Mouse (Mus musculus): ENCODE results near the gene BC029722.
"Not testable (repeated sequence)": the region's sequence is repeated elsewhere in the genome, so short reads cannot be mapped to it uniquely, and the experiment has no call there.

BC029722 gene

GRCm38 (mm10) chr2:155819392-155819448 lies at the start of gene BC029722:
Gene BC029722, minus strand, starts transcription at chr2:155819426.
- no peak for DNase-seq (ENCODE audit: low spot score in 2 of 2)

DNA sequence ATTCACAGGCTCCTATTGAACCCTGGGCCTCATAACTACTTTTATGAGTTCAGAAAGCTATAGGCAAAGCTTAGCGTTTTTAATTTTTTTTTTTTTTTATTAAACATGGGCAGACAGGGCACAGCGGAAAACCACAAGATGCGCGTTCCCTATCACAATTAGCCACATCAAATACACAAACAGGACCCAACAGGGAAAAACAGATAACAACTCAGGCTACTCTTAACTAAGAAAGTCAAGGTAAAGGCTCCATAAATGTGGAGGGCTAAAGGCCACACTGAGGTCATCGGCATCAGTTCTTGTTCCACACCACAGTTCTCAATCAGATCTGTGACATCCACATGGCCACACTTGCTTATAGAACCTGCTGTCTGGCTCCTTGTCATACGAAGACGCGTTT lies 49.1 kb upstream of the BC029722 start:
- no peak for DNase-seq (ENCODE audit: low spot score in 2 of 2)

GRCm38 (mm10) chr2:155863301-155863867 lies 44.2 kb upstream of the BC029722 start:
- no peak for DNase-seq (ENCODE audit: low spot score in 2 of 2)

- DNase-seq (ENCODE audit: low spot score in 2 of 2), result no peak
Measured at GRCm38 (mm10) chr2:155862573-155863300, 43.5 kb upstream of the BC029722 start.

GRCm38 (mm10) chr2:155861581-155861980 lies 42.4 kb upstream of the BC029722 start:
- no peak for DNase-seq (ENCODE audit: low spot score in 2 of 2)

- DNase-seq (ENCODE audit: low spot score in 2 of 2), result no peak
Measured at GRCm38 (mm10) chr2:155860102-155860501, 40.9 kb upstream of the BC029722 start.

GRCm38 (mm10) chr2:155852536-155852935 lies 33.3 kb upstream of the BC029722 start:
- no peak for DNase-seq (ENCODE audit: low spot score in 2 of 2)

GRCm38 (mm10) chr2:155850120-155850519 lies 30.9 kb upstream of the BC029722 start:
- DNase-seq (ENCODE audit: low spot score in 2 of 2), result no peak

GRCm38 (mm10) chr2:155849464-155849863 lies 30.2 kb upstream of the BC029722 start:
- DNase-seq (ENCODE audit: low spot score in 2 of 2), result no peak

- peak; percentile 74 to 91 for DNase-seq (ENCODE audit: low spot score in 2 of 2)
Measured at GRCm38 (mm10) chr2:155848291-155848690, 29.1 kb upstream of the BC029722 start.

- no peak for DNase-seq (ENCODE audit: low spot score in 2 of 2)
Measured at GRCm38 (mm10) chr2:155846930-155847329, 27.7 kb upstream of the BC029722 start.

DNA sequence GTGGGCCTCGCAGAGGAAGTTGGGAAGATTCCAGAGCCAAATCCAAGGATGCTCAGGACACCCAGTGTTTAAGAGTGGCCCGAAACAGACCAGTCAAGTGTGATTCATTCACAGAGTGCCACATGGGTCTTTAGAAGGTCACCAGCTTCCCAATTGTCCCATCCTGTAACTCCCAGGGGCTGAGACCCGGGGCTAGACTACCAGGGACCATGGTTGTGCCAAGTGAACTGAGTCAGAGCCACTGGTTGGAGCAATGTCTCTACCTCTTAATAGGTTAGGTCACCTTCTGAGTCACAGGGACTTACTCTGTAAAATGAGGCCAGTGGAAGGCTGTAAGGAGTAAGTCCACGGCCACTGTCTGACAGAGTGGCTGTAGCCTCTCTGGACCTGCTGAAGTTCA lies 19.7 kb upstream of the BC029722 start:
- no peak for DNase-seq (ENCODE audit: low spot score in 2 of 2)

- DNase-seq (ENCODE audit: low spot score in 2 of 2), result no peak
Measured at GRCm38 (mm10) chr2:155837961-155838360, 18.7 kb upstream of the BC029722 start.

- DNase-seq (ENCODE audit: low spot score in 2 of 2), result no peak
Measured at GRCm38 (mm10) chr2:155834732-155835131, 15.5 kb upstream of the BC029722 start, which contains the start of gene Fam83c. Gene Fam83c, minus strand, starts transcription at chr2:155834854.

- not testable (repeated sequence) for DNase-seq (ENCODE audit: low spot score in 2 of 2)
Measured at GRCm38 (mm10) chr2:155832087-155832486, 12.9 kb upstream of the BC029722 start.

GRCm38 (mm10) chr2:155831302-155831701 lies 12.1 kb upstream of the BC029722 start:
- no peak for DNase-seq (ENCODE audit: low spot score in 2 of 2)

GRCm38 (mm10) chr2:155830841-155831240 lies 11.6 kb upstream of the BC029722 start:
- DNase-seq (ENCODE audit: low spot score in 2 of 2), result no peak

DNA sequence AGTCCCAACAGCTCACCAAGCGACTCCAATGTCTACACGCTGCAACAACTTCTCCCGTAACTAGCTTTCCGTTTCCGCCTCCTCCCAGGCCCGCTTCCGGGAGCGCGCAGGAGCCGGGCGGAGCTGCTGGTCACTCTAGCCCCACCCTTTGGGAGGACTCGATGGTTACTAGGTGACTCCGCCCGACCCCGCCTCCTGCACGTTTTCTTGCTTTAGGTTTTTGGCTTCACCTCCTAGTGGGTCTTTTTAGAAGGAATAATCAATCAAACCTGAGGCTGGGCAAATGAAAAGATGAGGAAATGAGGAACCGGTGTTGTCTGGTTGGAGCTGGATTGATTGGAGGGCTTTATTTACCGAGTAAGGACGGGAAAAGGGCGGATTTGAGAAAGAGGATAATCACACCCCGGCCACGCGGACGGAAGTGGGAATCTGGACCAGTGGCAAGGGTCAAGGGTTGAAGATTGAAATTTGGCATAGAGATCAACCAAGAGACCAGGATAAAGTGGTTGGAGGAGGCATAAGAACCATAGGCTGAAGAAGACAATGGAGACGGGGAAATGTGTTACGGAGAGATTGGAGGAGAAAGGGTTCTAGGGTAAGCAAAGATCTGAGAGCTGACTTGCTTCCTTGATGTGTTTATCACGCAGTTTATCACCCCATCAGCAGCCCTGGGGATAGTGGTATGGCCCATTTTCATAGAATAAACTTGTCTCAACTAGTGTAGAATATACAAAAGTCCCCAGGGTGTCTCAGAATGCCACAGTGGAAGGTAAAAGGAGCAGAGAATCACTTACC lies 7.6 kb upstream of the BC029722 start, which contains the start of gene Eif6:
Eif6 (minus strand) TSS at position 296 of the 795 bp plus-strand sequence.
- DNase-seq (ENCODE audit: low spot score in 2 of 2), result peak; percentile 85 to 90

- no peak for DNase-seq (ENCODE audit: low spot score in 2 of 2)
Measured at GRCm38 (mm10) chr2:155825904-155826629, 6.8 kb upstream of the BC029722 start.

DNA sequence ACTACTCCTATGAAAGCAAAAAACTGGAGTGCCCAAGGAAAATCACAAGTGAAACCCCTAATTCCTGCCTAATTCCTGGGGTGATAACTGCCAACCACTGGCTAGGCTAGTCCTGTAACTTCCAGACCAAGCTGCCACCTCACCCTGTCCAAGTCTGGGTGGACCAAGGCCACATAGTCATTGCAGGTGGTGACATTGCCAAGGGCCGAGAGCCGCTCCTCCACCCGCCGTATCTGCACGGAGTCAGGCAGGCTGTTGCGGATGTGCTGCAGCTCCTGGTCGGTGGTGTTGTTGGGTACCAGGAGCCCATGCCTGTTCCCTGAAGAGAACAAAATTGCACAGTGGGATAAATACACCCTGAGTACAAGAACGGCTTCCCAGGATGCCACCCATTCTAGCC lies 4.5 kb upstream of the BC029722 start:
- no peak for DNase-seq (ENCODE audit: low spot score in 2 of 2)

DNA sequence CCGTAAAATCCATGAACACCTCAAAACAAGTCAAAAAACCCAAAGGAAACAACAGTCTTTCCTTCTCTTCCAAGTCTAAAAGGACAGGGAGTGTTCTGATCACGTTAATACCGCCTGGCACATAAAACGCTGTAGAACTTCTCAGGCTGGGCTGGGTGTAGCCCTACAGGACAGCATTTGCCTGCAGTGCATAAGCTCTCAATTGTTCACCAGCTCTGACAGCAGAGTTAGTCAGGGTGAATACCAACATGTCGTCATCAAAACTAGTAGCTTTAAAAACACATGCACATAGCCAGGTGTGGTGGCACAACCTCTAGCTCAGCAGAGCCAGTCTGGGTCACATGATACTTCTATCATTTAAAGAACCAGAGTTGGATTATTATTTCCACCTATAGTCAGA lies 1.6 kb upstream of the BC029722 start:
- DNase-seq (ENCODE audit: low spot score in 2 of 2), result no peak

GRCm38 (mm10) chr2:155819449-155820251 lies 424 bp upstream of the BC029722 start:
- DNase-seq (ENCODE audit: low spot score in 2 of 2), result no peak

Data from spleen, postnatal 4 days (tissue).